Mouse (Mus musculus) cerebellum, adult 11 months (tissue): ENCODE results near the gene Defa2.
"Not testable (repeated sequence)": the region's sequence is repeated elsewhere in the genome, so short reads cannot be mapped to it uniquely, and the experiment has no call there.

Experiments
- DNase-seq: peaks from one replicate; pipeline ENCODE4 v3.0.0; 2022

Defa2 gene

GRCm38 (mm10) chr8:21378215-21378614, at the start of gene Defa2:
Gene Defa2, plus strand, starts transcription at chr8:21378515.
- DNase-seq = not testable (repeated sequence)

- DNase-seq = not testable (repeated sequence)
Measured at GRCm38 (mm10) chr8:21391511-21391910, 13.2 kb downstream of the Defa2 start, which contains the start of gene Defa33. Gene Defa33, plus strand, starts transcription at chr8:21391811.

GRCm38 (mm10) chr8:21427111-21427510, 48.8 kb downstream of the Defa2 start, which contains the start of gene Defa36:
Gene Defa36, plus strand, starts transcription at chr8:21427411.
- DNase-seq = not testable (repeated sequence)
